Mouse (Mus musculus) 416B (cell line): Measurements from ENCODE around the gene Slc4a1.
"Not testable (repeated sequence)": the region's sequence is repeated elsewhere in the genome, so short reads cannot be mapped to it uniquely, and the experiment has no call there.

ENCODE experiments used
- DNase-seq: peaks from one replicate; pipeline ENCODE4 v3.0.0; 2011; ENCODE audit warnings: low read depth

Gene Slc4a1

GRCm38 (mm10) chr11:102398007-102398825, 32.2 kb upstream of the Slc4a1 start:
- DNase-seq: peak; percentile 51

DNA sequence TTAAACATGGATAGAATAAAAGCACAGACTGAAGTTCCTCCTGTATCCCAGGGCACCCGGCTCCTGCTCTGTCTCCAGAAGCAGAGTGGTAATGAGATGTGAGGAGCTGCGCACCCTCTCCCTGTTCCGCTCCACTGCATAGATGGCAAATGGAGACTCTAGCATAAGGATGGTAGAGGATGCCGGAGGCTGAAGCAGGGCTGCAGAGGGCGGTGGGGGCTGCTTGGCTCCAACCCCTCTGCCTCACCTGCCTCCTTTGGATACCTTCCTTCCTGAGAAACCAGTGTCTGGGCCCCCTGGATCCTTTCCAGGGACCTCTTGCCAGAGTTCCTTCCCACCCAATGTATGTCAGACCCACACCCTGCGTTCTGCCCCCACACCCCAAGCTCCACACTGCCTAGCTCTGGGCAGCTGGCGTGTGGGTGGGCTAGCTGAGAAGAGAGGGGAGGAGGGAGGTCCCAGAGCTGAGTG, 30.7 kb upstream of the Slc4a1 start:
- DNase-seq: no peak

DNA sequence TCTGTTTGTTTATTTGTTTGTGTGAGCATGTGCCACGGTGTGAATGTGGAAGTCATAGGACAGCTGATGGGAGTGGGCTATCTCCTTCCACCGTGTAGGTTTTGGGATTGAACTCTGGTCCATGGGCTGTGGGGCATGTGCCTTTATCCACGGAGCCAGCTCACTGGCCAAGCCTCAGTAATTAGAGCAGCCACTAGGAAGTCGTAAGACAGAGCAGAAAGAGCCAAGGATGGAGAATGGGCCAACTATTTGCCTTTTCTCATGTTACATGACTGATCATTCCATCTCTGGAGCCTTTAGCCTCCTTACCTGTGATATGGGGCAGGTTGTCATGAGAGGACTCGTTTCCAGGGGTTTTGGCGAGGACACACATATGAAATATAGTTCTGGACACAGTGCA, 30.3 kb upstream of the Slc4a1 start:
- DNase-seq: no peak

DNA sequence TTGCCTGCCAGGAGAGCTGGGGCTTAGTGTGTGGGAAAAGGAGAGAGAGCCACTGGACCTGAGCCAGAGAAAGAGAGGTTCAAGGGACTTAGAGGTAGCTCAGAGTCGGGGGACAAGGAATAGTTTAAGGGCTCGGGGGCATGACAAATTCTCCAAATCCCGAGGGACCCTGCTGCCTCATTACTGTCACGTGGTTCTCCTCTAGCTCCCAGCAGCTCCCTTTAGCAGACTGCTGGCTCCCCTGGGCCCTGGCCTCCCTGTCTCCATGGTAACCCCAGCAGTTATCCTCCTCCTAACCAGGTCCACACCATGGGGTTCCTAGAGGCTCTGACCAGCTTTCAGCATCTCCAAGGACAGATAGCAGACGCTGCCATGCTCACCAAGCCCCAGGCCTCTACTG, 29.2 kb upstream of the Slc4a1 start:
- DNase-seq: no peak

- DNase-seq: no peak
These were observed 28.6 kb upstream of the Slc4a1 start for GRCm38 (mm10) chr11:102394421-102395124.

DNA sequence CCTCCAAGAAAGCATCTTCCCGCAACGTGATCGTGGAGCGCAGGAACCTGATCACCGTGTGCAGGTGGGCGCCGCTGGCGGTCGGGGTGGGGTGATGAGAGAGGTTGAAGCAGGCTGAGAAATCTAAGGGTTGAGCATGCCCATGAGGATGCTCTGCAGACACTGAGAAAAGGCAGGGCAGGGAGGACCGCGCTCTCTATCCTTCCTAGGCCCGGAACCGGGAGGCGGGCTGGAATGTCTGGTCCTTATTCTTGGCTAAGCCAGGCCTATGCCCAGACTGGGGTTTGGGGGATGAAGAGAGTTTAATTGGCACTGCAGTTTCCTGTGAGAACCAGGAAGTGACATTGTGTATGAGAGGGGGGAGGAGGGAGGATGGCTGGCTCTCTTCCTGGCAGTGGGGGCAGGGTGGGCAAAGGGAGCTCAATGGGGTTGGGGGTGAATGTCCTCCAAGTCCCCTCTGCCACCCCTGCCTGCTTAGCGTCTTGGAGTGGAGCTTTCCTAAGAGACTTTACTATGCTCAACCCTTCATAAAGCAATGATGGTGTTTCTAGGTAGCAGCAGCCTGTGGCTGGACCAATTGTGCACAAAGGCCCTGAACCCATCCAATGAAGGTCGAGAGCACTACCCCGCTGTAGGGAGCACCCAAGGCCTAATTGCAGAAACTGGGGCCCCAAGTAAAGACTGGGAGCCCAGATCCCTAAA, 27.9 kb upstream of the Slc4a1 start:
- no peak for DNase-seq

GRCm38 (mm10) chr11:102393238-102393634, 27.2 kb upstream of the Slc4a1 start, which contains the start of gene Rundc3a:
Gene Rundc3a, plus strand, starts transcription at chr11:102393403.
- DNase-seq: no peak

- DNase-seq: no peak
These were observed 26.6 kb upstream of the Slc4a1 start for GRCm38 (mm10) chr11:102392441-102393237.

GRCm38 (mm10) chr11:102389436-102389835, 23.4 kb upstream of the Slc4a1 start:
- DNase-seq: not testable (repeated sequence)

- DNase-seq: peak; percentile 68
These were observed 20.1 kb upstream of the Slc4a1 start for GRCm38 (mm10) chr11:102386121-102386520.

- DNase-seq: no peak
These were observed 19.1 kb upstream of the Slc4a1 start for GRCm38 (mm10) chr11:102385075-102385474.

- no peak for DNase-seq
These were observed 18.4 kb upstream of the Slc4a1 start for GRCm38 (mm10) chr11:102384418-102384817.

DNA sequence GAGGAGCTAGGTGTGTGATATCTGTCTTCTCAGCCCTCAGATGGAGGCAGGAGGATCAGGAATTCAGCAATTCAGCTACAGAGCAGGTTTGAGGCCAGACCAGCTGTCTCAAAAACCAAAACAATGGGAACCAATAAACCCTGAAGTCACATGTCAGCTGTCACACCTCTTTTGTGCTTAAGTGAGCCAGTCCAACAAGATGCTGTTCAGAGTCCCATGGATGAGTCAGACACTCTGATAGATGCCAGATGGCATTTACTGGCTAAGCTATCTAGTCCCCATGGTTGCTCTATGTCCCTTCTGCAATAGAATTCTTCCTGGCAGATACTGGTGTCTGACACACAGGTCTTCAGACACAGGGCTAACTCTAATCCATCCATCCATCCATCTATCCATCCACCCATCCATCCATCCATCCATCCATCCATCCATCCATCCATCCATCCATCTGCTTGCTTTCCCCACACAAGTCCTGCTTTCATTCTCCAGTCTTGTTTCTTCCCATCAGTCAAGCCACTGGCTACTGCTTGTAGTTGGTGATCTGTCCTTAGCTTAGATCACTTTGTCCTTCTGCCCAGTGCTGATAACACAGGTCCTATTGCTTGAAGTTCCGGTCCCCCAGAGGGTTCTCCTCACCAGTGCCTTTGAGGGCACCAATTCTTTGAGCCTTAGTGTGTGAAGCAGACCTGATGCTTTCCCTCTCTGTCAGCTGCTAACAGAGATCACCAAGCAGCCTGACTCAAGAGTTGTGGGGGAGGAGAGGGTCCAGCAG, 17.5 kb upstream of the Slc4a1 start:
- peak; percentile 27 for DNase-seq

- DNase-seq: peak; percentile 74
These were observed 16.8 kb upstream of the Slc4a1 start for GRCm38 (mm10) chr11:102382794-102383193.

GRCm38 (mm10) chr11:102381341-102382100, 15.5 kb upstream of the Slc4a1 start:
- no peak for DNase-seq

- no peak for DNase-seq
These were observed 14.1 kb upstream of the Slc4a1 start for GRCm38 (mm10) chr11:102380091-102380490.

- DNase-seq: no peak
These were observed 11.2 kb upstream of the Slc4a1 start for GRCm38 (mm10) chr11:102377186-102377585.

DNA sequence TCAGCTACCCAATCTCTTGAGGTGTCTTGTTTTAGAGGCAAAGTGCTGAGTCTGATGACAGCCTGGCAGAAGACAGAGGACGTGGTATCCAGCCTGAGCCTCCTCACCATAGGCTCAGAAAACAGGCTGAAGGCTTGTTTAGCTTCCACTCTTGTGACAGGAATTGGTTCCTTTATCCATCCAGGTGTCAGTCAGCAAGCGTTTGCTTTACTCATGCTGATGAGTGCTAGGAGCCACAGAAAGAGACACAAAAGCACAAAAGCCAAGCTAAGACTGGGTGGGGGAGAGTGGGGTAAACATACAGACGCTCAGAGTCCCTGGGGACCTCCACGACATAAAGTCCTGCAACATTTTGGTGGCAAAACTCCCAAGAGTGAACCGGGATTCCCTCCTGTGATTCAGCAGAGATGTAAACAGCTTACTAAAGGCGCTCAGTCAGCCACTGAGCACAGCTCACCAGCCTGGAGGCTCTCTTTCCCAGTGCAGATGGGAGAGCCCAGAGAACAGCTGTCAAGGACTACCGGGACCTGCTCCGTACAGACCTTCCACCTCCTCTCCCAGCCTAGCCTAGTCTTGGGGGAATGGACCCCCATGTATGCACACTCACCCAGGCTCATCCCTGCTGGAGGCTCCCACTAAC, 10.3 kb upstream of the Slc4a1 start:
- DNase-seq: no peak
